Mouse (Mus musculus) G1E-ER4 (cell line): Measurements from ENCODE around the gene Trabd2b. TPM values are rescaled to one million over a fixed set of nuclear protein-coding genes. Genes with fewer than 3 reads are reported as not detected.

Experiments
- GATA1 ChIP-seq: IDR thresholded peaks from one replicate; pipeline ENCODE4 v1.8.0; 2012; ENCODE audit warnings: low read length, inconsistent platforms
- polyA plus RNA-seq: library from polyadenylated mRNA; stranded (reverse); fragments of >175 nt; gene quantifications from 2 replicates; pipeline ENCODE4 v1.2.3, GENCODE M21; 2012

The Trabd2b gene
- polyA plus RNA-seq, 1 experiment: not detected

DNA sequence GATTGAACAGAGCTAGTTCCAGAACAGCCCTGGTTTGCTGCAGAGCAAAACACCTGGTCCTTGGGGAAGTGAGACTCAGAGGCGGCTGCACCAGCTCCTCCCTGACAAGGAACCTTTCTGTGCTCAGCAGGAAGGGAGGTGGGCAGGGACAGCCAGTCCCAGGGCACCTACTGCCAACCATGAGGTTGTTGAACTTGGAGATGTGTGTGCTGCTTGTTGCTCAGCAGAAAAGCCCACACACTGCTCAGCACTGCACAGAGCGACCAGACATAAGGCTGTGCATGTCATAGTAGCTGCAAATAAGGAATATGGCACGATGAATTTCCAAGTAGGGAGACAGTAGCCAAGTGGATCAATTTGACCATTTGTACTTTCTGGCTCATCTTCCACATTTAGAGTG, 81.2 kb downstream of the Trabd2b start:
- no peak for TF ChIP-seq GATA1

DNA sequence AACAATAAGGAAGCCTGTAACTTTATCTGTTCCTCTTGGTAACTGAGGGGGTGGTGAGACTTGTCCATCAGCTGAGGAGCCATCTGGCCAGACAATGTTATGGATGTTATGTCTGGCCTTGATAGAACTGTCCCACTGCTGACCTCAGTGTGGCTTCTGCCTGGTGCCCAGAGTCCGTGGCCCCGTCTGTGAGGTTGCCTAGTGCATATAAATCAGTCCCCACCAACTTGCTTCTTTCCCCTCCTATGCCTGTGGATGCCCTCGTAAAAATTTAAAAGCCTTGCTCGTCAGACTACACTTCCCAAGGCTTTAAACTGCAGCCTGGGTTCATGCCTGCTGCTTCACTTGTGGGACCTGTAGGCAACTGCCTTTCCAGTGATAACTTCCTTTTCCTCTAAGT, 85.6 kb downstream of the Trabd2b start:
- no peak for TF ChIP-seq GATA1

- TF ChIP-seq GATA1: no peak
These were observed 87.5 kb downstream of the Trabd2b start for GRCm38 (mm10) chr4:114494035-114494434.

- TF ChIP-seq GATA1: no peak
These were observed 89.3 kb downstream of the Trabd2b start for GRCm38 (mm10) chr4:114495688-114496426.

DNA sequence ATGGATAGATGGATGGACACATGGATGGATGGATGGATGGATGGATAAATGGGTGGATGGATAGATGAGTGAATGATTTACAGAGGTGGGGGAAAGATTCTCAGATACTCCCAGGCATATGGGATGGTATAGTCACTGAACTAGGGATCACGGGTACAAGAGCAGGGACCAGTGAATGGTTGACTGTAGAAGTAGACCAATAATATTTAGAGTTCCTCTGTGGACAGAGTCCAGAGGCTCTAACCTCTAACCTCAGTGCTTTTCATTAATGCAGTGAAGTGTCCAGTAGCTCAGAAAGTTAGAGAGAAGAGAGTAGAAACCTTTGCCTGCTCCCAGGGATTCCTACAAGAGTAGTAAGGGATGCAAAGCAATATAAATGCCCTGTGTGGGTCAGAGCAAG, 93.1 kb downstream of the Trabd2b start:
- no peak for TF ChIP-seq GATA1

GRCm38 (mm10) chr4:114500317-114500716, 93.8 kb downstream of the Trabd2b start:
- TF ChIP-seq GATA1: no peak

DNA sequence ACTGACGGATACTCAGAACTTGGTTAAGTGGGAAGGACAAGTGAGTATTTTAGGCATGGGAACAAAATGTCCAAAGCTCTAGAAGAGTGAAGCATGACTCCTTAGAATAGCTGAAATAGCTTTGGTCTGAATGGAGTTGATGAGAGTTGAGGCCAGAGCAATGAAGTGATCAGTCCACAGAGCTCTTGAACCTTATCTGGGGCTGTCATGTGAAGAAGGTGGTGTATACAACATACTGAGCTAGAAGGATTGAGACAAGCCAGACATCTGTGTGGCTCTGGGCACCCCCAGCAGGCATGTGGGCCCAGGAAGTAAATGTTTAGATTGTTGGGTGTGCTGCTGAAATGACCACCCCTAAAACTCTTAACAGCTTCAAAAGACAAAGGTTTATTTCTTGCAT, 94.5 kb downstream of the Trabd2b start:
- TF ChIP-seq GATA1: no peak

GRCm38 (mm10) chr4:114501611-114502010, 95.1 kb downstream of the Trabd2b start:
- no peak for TF ChIP-seq GATA1

GRCm38 (mm10) chr4:114504227-114505041, 97.9 kb downstream of the Trabd2b start:
- no peak for TF ChIP-seq GATA1

DNA sequence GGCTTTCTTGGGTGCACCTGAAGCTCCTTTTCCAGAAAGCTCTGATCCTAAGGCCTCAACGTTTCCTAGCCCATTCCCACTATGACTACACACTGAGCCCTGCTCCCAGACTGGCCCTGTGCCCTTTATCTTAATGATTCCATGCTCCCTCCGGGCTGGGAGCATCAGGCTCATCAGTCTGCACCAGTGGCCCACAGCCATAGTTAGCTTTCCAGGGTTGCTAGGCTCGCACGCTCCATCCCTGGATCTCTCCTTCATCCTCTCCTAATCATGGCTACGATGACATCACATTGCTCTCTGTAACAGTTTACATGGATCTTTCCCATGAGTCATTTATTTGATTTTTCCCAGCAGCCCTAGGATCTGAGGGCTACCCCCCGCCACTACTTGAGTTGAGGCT, 103.1 kb downstream of the Trabd2b start:
- TF ChIP-seq GATA1: no peak

DNA sequence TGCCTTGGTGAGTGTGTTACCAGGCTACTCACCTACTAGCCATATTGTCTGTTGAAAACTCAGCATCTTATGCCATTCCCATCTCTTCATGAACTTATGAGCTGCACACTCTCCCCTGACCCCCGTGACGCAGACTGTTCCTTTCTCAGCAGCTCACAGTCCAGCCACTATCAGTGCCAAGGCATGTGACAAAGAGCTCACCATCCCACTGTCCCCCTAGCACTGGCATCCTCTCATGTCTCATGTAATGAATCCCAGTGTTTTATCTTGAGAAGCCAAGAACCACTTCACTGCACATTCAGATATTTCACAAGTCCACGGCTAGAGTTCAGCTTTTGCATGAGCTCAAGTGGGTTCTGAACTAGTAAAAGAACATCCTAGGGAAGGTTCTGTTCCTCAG, 105.1 kb downstream of the Trabd2b start:
- TF ChIP-seq GATA1: no peak

GRCm38 (mm10) chr4:114513149-114513548, 106.6 kb downstream of the Trabd2b start:
- TF ChIP-seq GATA1: no peak

DNA sequence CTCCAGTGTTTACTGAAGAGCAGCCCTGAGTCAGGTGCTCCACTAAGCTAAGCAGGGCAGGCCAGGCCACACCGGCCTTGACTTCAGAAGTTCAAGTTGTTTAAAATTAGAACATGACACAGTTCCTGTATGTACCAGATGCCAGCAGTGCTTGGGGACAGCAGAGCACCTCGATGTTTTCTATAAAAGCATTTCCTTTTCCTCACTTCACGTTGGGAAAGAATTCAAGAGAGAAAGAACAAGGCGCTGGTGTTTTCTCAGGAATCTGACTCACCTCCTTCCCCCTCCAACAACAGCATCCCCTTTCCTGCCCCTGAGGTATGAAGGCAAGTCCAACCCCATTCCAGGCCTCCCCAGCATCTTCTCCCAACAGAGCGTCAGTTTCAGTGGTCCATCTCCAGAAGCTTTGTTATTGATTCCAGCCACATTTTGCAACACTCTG, 108.8 kb downstream of the Trabd2b start:
- no peak for TF ChIP-seq GATA1

- no peak for TF ChIP-seq GATA1
These were observed 110.1 kb downstream of the Trabd2b start for GRCm38 (mm10) chr4:114516651-114517050.

DNA sequence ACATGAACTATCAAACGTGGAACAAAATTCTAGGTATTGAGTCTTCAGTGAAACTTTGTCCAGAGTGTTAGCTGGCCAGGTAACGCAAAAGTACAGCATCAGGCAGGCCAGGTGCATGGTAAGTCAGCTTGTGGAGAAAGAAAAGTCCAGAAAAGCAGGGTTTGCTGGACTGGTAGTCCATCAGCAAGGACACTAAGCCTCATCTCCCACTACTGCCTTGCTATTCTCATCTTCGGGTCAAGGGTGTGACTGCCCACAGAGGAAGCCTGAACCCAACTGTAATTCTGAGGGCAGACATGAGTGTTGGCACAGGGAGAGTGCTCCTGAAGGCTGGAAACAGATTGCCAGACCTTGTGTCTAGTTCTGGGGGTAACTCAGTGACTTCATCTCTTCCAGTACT, 111.5 kb downstream of the Trabd2b start:
- TF ChIP-seq GATA1: no peak

DNA sequence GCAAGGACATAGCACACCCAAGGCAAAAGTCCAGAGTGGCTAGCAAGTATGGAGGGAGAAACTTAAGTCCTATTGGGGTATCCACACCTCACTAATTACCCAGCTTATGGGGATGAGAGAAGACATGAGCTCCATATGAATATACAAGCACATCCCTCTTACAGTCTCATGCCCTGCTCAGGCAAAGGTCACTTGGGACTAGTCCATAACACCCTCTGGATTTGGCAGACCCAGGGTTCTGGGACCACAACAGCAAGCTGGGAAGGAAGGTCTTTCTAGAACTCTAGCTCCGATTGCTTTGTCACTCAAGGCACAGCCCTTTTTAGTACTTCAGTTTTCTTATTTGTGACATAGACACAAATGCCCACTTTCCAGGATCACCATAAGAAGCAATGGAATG, 112.0 kb downstream of the Trabd2b start:
- no peak for TF ChIP-seq GATA1

GRCm38 (mm10) chr4:114519321-114519720, 112.8 kb downstream of the Trabd2b start:
- no peak for TF ChIP-seq GATA1
